Mouse (Mus musculus): ENCODE results near the gene Mmachc. TPM values are rescaled to one million over a fixed set of nuclear protein-coding genes. Genes with fewer than 3 reads are reported as not detected.
"Not testable (repeated sequence)": the region's sequence is repeated elsewhere in the genome, so short reads cannot be mapped to it uniquely, and the experiment has no call there.

Mmachc gene
- polyA plus RNA-seq, 1 experiment, result 0.04 TPM

DNA sequence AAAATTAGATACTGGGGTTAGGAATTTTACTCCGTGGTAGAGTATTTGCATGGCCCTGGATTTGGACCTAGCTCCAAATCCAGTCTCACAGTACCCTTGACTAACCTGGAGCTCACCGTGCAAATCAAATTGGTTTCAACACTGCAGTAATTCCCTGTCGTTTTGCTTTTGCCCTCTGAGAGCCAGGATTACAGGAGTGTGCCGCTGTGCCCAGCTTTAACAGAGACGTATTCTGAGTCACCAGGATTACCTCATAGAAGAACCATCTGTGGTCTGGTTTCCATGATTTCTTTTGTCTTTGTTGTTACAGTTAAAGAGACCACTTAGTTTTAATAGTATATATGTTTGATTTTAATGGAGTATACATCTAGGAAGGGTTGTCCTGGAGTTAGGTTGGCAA lies 29.1 kb downstream of the Mmachc start:
- H3K27me3 ChIP-seq (ENCODE audit: control insufficient read depth), result 0 out of 2 replicates have a peak, but pooled peaks cover 2% of the 10 kb centered on the region
- TF ChIP-seq GATA1 (IDR thresholded peaks at IDR 0.05; ENCODE audit: low read length) (no peak), TAL1 (IDR thresholded peaks at IDR 0.05; ENCODE audit: low read length) (no peak)
- H3K4me3 ChIP-seq (replicated peaks), result no peak overlapping the region
- no peaks in the 10 kb centered on the region for H3K36me3 ChIP-seq (ENCODE audit: control insufficient read depth)
- H3K4me1 ChIP-seq (ENCODE audit: control insufficient read depth), result peaks cover 13% of the 10 kb centered on the region
- no peaks in the 10 kb centered on the region for H3K9me3 ChIP-seq (ENCODE audit: control insufficient read depth, low read length)

DNA sequence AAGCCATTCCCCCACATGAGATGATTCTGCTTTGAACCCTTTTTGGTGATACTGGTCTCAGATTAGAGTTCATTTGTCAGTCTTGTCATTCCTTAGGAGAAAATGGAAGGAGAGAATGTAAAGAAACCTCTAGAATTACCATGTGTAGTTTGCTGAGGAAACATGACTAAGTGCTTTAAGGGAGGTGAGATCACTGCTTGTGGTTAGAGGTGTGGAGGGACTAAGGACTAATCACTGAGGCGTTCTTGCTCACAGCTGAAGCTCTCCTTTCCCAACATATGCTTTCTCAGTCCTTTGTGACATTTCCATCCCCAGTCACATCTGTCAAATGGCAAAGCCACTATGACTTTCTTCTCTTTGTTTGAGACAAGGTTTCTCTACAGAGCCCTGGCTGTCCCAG lies 30.4 kb downstream of the Mmachc start:
- Histone ChIP-seq H3K36me3 (ENCODE audit: control insufficient read depth) (no peaks in the 10 kb centered on the region), H3K4me3 (replicated peaks) (no peak overlapping the region), H3K9me3 (ENCODE audit: control insufficient read depth, low read length) (no peaks in the 10 kb centered on the region), H3K4me1 (ENCODE audit: control insufficient read depth) (peaks cover 16% of the 10 kb centered on the region), H3K27me3 (ENCODE audit: control insufficient read depth) (0 out of 2 replicates have a peak, but pooled peaks cover 2% of the 10 kb centered on the region)
- TF ChIP-seq GATA1 (IDR thresholded peaks at IDR 0.05; ENCODE audit: low read length) (no peak), TAL1 (IDR thresholded peaks at IDR 0.05; ENCODE audit: low read length) (no peak)

DNA sequence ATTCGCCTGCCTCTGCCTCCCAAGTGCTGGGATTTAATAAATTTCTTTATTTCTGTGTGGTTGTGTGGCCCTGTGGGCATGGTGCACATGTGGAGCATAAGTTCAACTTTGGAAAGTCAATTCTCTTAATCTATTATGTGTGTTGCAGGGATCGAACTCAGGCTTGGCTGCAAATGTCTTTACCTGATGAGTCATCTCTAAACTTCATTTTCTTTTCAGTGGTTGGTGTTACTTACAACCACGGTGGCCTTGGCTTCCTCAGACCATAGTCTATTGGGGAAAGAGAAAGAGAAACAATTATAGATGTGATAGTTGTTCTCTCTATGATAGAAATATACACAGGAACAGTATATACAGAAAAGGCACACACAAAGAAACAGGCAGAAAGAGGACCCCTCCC lies 32.2 kb downstream of the Mmachc start:
- Histone ChIP-seq H3K36me3 (ENCODE audit: control insufficient read depth) (no peaks in the 10 kb centered on the region), H3K4me1 (ENCODE audit: control insufficient read depth) (peaks cover 18% of the 10 kb centered on the region), H3K27me3 (ENCODE audit: control insufficient read depth) (0 out of 2 replicates have a peak, but pooled peaks cover 2% of the 10 kb centered on the region), H3K4me3 (replicated peaks) (no peak overlapping the region), H3K9me3 (ENCODE audit: control insufficient read depth, low read length) (no peaks in the 10 kb centered on the region)
- TF ChIP-seq TAL1 (IDR thresholded peaks at IDR 0.05; ENCODE audit: low read length), result no peak
- no peak for TF ChIP-seq GATA1 (IDR thresholded peaks at IDR 0.05; ENCODE audit: low read length)

DNA sequence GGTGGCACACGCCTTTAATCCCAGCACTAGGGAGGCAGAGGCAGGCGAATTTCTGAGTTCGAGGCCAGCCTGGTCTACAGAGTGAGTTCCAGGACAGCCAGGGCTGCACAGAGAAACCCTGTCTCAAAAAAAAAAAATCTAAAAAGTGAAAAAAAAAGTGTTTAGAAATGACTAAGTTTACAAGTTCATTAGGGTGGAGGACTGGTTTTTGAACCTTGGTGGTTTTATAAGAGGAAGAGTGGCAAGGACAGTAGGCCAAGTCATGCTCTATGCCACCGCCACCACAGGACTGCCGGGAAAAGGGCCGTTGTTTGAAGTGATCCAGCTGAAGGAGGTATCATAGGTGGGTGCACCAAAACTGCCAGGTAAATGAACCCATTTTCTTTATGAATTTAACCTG lies 33.4 kb downstream of the Mmachc start:
- H3K4me1 ChIP-seq (ENCODE audit: control insufficient read depth), result peaks cover 18% of the 10 kb centered on the region
- not testable (repeated sequence) for H3K27me3 ChIP-seq (ENCODE audit: control insufficient read depth); H3K9me3 ChIP-seq (ENCODE audit: control insufficient read depth, low read length); H3K36me3 ChIP-seq (ENCODE audit: control insufficient read depth); H3K4me3 ChIP-seq (replicated peaks)

DNA sequence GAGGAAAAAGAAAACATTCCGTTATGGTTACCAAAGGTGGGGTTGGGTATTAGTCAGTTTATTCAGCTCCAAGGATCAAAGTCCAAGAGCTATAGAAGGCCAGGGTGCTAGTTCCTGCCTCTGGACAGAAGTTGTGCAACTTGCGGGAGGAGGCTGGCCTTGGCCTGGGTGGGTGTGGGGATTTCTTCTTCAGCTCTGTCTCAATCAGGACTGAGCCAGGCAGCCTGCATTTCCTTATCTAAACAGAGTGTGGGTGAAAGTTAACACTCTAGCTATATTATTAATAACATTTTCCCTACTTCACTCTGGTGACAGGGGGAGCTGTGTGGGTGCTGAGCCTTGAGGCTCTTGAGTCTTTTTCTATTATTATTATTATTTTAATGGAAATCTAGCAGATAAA lies 35.4 kb downstream of the Mmachc start:
- Histone ChIP-seq H3K36me3 (ENCODE audit: control insufficient read depth) (no peaks in the 10 kb centered on the region), H3K9me3 (ENCODE audit: control insufficient read depth, low read length) (no peaks in the 10 kb centered on the region), H3K4me1 (ENCODE audit: control insufficient read depth) (peaks cover 18% of the 10 kb centered on the region), H3K27me3 (ENCODE audit: control insufficient read depth) (peaks cover 4% of the 10 kb centered on the region), H3K4me3 (replicated peaks) (no peak overlapping the region)
- TF ChIP-seq GATA1 (IDR thresholded peaks at IDR 0.05; ENCODE audit: low read length) (0 out of 2 replicates have a peak, but pooled peaks have one; percentile 23), TAL1 (IDR thresholded peaks at IDR 0.05; ENCODE audit: low read length) (no peak)

DNA sequence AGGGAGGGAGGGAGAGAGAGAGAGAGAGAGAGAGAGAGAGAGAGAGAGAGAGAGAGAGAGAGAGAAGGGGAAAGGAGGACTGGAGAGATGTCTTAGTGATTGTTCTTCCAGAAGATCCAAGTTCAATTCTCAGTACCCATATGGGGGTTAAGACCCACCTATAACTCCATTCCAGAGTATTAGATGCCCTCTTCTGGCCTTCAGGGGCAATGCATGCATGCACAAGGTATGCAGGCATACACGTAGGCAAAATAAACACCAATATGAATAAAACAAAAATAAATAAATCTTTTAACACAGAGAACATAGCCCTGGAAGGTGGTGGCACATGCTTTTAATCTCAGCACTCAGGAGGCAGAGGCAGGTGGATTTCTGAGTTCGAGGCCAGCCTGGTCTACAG lies 38.9 kb downstream of the Mmachc start:
- no peak for TF ChIP-seq GATA1 (IDR thresholded peaks at IDR 0.05; ENCODE audit: low read length)
- TF ChIP-seq TAL1 (IDR thresholded peaks at IDR 0.05; ENCODE audit: low read length), result no peak

DNA sequence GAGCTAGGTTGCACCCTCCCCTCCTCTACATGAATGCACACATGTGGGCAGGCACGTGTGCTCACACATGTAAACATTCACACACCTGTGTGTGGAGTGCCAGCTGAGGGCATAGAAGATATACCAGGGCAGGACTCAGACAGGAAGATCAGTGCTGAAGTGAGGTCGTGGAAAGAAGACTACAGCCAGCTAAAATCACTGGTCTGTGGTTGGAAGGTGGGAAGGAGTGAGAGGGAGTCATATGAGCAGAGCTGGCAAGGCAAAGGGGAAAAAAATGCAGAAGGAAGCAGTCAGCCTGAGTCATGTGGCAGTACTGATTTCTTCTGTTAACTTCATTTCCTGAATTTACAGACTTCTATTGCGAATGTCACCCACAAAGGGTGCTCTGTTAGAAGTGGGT lies 40.1 kb downstream of the Mmachc start:
- H3K4me1 ChIP-seq (ENCODE audit: control insufficient read depth), result peaks cover 11% of the 10 kb centered on the region

More for the DNA sequence above, 38.9 kb downstream of the Mmachc start:
- H3K4me1 ChIP-seq (ENCODE audit: control insufficient read depth), result peaks cover 20% of the 10 kb centered on the region
- no peak overlapping the region for H3K4me3 ChIP-seq (replicated peaks)
- no peaks in the 10 kb centered on the region for H3K36me3 ChIP-seq (ENCODE audit: control insufficient read depth)
- peaks cover 7% of the 10 kb centered on the region for H3K27me3 ChIP-seq (ENCODE audit: control insufficient read depth)
- no peaks in the 10 kb centered on the region for H3K9me3 ChIP-seq (ENCODE audit: control insufficient read depth, low read length)

DNA sequence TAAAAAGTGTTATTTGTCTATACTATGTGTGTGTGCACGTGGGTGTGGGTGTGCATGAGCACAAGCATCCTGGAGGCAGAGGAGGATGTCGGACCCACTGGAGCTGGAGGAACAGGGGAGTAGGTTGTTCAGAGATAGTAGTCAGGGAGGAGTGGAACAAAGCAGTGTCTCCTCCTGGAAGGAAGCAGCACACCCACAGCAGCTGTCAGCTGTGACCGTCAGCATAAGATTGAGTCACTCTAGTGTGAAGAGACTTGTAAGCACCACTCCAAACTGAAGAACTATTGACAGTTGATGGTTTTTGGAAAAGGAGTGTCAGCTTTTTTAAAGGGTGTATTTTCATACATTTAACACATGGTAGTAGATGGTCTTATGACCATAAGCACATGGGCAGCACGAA lies 41.6 kb downstream of the Mmachc start:
- H3K4me1 ChIP-seq (ENCODE audit: control insufficient read depth), result peaks cover 2% of the 10 kb centered on the region
- H3K9me3 ChIP-seq (ENCODE audit: control insufficient read depth, low read length), result no peaks in the 10 kb centered on the region
- no peaks in the 10 kb centered on the region for H3K36me3 ChIP-seq (ENCODE audit: control insufficient read depth)
- no peak for TF ChIP-seq GATA1 (IDR thresholded peaks at IDR 0.05; ENCODE audit: low read length)
- TF ChIP-seq TAL1 (IDR thresholded peaks at IDR 0.05; ENCODE audit: low read length), result no peak
- peaks cover 7% of the 10 kb centered on the region for H3K27me3 ChIP-seq (ENCODE audit: control insufficient read depth)
- H3K4me3 ChIP-seq (replicated peaks), result no peak overlapping the region

More for the DNA sequence above, 40.1 kb downstream of the Mmachc start:
- TF ChIP-seq TAL1 (IDR thresholded peaks at IDR 0.05; ENCODE audit: low read length) (no peak), GATA1 (IDR thresholded peaks at IDR 0.05; ENCODE audit: low read length) (no peak)
- peaks cover 7% of the 10 kb centered on the region for H3K27me3 ChIP-seq (ENCODE audit: control insufficient read depth)
- H3K9me3 ChIP-seq (ENCODE audit: control insufficient read depth, low read length), result no peaks in the 10 kb centered on the region
- H3K36me3 ChIP-seq (ENCODE audit: control insufficient read depth), result no peaks in the 10 kb centered on the region
- no peak overlapping the region for H3K4me3 ChIP-seq (replicated peaks)

DNA sequence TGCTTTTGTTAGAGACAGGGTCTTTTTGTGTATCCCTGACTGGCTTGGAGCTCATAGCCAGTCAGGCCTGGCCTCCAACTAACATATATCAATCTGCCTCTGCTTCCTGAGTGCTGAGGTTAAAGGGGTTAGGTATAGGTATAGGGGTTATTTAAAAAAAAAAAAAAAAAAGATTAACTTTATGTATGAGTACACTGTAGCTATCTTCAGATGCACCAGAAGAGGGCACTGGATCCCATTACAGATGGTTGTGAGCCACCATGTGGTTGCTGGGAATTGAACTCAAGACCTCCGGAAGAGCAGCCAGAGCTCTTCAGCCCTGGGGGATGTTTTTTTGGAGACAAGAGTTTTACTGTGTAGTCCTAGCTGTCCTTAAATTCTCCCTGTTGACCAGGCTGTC lies 46.2 kb downstream of the Mmachc start:
- TF ChIP-seq GATA1 (IDR thresholded peaks at IDR 0.05; ENCODE audit: low read length) (no peak), TAL1 (IDR thresholded peaks at IDR 0.05; ENCODE audit: low read length) (no peak)
- no peaks in the 10 kb centered on the region for H3K36me3 ChIP-seq (ENCODE audit: control insufficient read depth)
- H3K4me3 ChIP-seq (replicated peaks), result no peak overlapping the region
- H3K9me3 ChIP-seq (ENCODE audit: control insufficient read depth, low read length), result no peaks in the 10 kb centered on the region
- peaks cover 3% of the 10 kb centered on the region; the same call in 1 of the 2 replicates for H3K27me3 ChIP-seq (ENCODE audit: control insufficient read depth)
- peaks cover 2% of the 10 kb centered on the region for H3K4me1 ChIP-seq (ENCODE audit: control insufficient read depth)

DNA sequence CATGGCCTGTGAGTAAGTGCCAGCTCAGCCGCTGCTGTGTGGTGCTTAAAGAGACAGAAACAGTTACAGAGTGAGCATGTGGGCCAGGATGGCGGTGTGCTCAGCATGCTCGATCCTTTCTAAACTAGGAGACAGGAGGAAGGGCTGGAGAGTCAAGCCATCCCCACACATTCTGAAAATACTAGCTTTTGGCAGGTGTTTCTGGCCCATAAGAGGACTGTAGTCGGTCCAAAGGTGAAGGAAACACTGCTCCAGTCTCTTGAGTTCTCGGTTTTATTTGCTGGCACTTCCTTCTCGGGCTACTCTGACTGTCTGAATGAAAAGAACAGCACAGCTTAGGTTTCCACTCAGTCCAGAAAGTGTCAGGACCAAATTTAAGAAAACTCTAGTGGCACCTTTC lies 47.4 kb downstream of the Mmachc start:
- H3K27me3 ChIP-seq (ENCODE audit: control insufficient read depth), result no peaks in the 10 kb centered on the region
- H3K36me3 ChIP-seq (ENCODE audit: control insufficient read depth), result no peaks in the 10 kb centered on the region

DNA sequence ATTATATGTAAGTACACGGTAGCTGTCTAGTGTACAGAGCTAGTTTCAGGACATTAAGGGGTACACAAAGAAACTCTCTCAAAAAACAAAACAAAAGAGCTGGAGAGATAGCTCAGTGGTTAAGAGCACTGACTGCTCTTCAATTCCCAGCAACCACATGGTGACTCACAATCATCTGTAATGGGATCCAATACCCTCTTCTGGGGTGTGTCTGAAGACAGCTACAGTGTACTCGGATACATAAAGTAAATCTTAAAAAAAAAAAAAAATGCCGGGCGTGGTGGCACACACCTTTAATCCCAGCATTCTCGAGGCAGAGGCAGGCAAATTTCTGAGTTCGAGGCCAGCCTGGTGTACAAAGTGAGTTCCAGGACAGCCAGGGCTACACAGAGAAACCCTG lies 48.3 kb downstream of the Mmachc start:
- H3K27me3 ChIP-seq (ENCODE audit: control insufficient read depth); H3K4me1 ChIP-seq (ENCODE audit: control insufficient read depth); H3K4me3 ChIP-seq (replicated peaks); H3K36me3 ChIP-seq (ENCODE audit: control insufficient read depth); H3K9me3 ChIP-seq (ENCODE audit: control insufficient read depth, low read length): not testable (repeated sequence)

More for the DNA sequence above, 47.4 kb downstream of the Mmachc start:
- no peak for TF ChIP-seq GATA1 (IDR thresholded peaks at IDR 0.05; ENCODE audit: low read length)
- TF ChIP-seq TAL1 (IDR thresholded peaks at IDR 0.05; ENCODE audit: low read length), result no peak
- H3K4me3 ChIP-seq (replicated peaks), result no peak overlapping the region
- H3K4me1 ChIP-seq (ENCODE audit: control insufficient read depth), result peaks cover 2% of the 10 kb centered on the region
- no peaks in the 10 kb centered on the region for H3K9me3 ChIP-seq (ENCODE audit: control insufficient read depth, low read length)
